Mouse (Mus musculus): Measurements from ENCODE around the gene Sdhaf3. TPM values are rescaled to one million over a fixed set of nuclear protein-coding genes. Genes with fewer than 3 reads are reported as not detected.
"Not testable (repeated sequence)": the region's sequence is repeated elsewhere in the genome, so short reads cannot be mapped to it uniquely, and the experiment has no call there.

Gene Sdhaf3
- polyA plus RNA-seq, 1 experiment from 2014 or later = 5.3 TPM

- H3K27ac ChIP-seq = peak overlapping the region; percentile 76
- H3K4me2 ChIP-seq = peak overlapping the region; percentile 66
- WGBS = 47% methylated on average over 6 of the region's 6 CpGs
These were observed 425 bp upstream of the Sdhaf3 start for GRCm38 (mm10) chr6:6955395-6955763.

DNA sequence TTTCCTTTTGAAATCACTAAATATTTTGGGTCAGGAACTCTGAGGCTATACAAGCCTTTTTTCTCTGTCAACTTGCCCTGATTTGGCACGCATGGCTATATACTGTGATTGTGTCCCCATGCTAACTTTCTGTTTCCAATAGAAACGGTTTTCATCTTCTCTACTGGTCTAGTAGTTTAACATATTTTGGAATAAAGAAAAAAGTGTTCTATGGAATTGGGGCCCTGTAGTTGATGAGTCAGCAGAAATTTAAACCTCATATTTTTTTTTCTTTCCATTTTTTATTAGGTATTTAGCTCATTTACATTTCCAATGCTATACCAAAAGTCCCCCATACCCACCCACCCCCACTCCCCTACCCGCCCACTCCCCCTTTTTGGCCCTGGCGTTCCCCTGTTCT, 3.4 kb downstream of the Sdhaf3 start:
- not testable (repeated sequence) for H3K27me3 ChIP-seq; H3K36me3 ChIP-seq; H3K27ac ChIP-seq; H3K4me3 ChIP-seq (replicated peaks); H3K4me1 ChIP-seq; H3K9ac ChIP-seq; H3K9me3 ChIP-seq (replicated peaks); H3K4me2 ChIP-seq; ATAC-seq (replicated peaks; ENCODE audit: low FRiP score)
- WGBS = 92% methylated on average over 3 of the region's 4 CpGs

More at GRCm38 (mm10) chr6:6955395-6955763, 425 bp upstream of the Sdhaf3 start:
- H3K9ac ChIP-seq = no peak overlapping the region
- peak overlapping the region; percentile 73 for H3K4me3 ChIP-seq (replicated peaks)
- no peaks in the 10 kb centered on the region for H3K9me3 ChIP-seq (replicated peaks)
- ATAC-seq (replicated peaks; ENCODE audit: low FRiP score) = peak; percentile 44
- no peaks in the 10 kb centered on the region for H3K36me3 ChIP-seq
- H3K4me1 ChIP-seq = peaks cover 7% of the 10 kb centered on the region
- no peaks in the 10 kb centered on the region for H3K27me3 ChIP-seq

- no peak for ATAC-seq (replicated peaks; ENCODE audit: low FRiP score)
- H3K9ac ChIP-seq = no peak overlapping the region
- no peaks in the 10 kb centered on the region for H3K36me3 ChIP-seq
- H3K4me1 ChIP-seq = no peaks in the 10 kb centered on the region
- H3K27me3 ChIP-seq = no peaks in the 10 kb centered on the region
- 58% methylated on average over 4 of the region's 4 CpGs for WGBS
- no peaks in the 10 kb centered on the region for H3K9me3 ChIP-seq (replicated peaks)
- H3K4me3 ChIP-seq (replicated peaks) = no peak overlapping the region
- H3K4me2 ChIP-seq = no peak overlapping the region
- H3K27ac ChIP-seq = no peak overlapping the region
These were observed 41.6 kb downstream of the Sdhaf3 start for GRCm38 (mm10) chr6:6997226-6997946.

DNA sequence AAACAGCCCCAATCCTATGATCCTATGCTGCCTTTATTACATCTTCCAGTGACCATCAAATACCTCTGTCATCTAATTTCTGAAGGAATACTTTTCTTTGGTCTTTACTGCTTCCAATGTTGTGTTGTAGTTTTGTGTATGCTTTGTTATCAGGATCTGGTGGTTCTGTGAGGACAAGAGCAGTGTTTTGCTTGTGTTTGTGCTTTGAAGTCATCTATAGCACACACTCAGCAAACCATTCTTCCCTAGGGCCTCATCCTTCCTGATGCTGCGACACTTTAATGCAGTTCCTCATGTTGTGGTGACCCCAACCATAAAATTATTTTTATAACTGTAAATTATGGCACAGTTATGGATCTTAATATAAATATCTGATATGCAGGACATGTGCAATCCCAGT, 42.2 kb downstream of the Sdhaf3 start:
- 62% methylated on average over 1 of the region's 1 CpGs for WGBS
- ATAC-seq (replicated peaks; ENCODE audit: low FRiP score) = no peak

DNA sequence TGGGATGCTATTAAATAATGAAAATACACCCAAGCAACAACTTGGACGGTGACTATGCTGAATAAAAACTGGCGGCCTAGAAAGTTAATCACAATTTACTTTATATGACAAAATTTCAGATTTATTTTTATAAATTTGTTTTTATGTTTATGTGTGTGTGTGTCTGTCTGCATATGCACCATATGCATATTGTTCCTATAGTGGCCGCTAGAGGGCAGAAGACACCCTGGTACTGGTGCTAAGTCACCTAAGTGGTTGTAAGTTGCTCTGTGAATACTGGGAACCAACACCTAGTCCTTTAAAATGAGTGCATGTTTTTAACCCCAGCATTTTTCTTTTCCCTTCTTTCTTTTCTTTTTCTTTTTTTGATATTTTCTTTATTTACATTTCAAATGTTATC, 43.2 kb downstream of the Sdhaf3 start:
- WGBS = 91% methylated on average over 3 of the region's 3 CpGs
- H3K9ac ChIP-seq = no peak overlapping the region
- no peak for ATAC-seq (replicated peaks; ENCODE audit: low FRiP score)
- H3K36me3 ChIP-seq = no peaks in the 10 kb centered on the region
- no peak overlapping the region for H3K4me2 ChIP-seq
- no peaks in the 10 kb centered on the region for H3K9me3 ChIP-seq (replicated peaks)
- H3K4me1 ChIP-seq = no peaks in the 10 kb centered on the region
- H3K4me3 ChIP-seq (replicated peaks) = no peak overlapping the region
- no peak overlapping the region for H3K27ac ChIP-seq
- no peaks in the 10 kb centered on the region for H3K27me3 ChIP-seq

More for the DNA sequence above, 42.2 kb downstream of the Sdhaf3 start:
- no peaks in the 10 kb centered on the region for H3K36me3 ChIP-seq
- no peaks in the 10 kb centered on the region for H3K9me3 ChIP-seq (replicated peaks)
- no peak overlapping the region for H3K4me3 ChIP-seq (replicated peaks)
- no peak overlapping the region for H3K9ac ChIP-seq
- no peak overlapping the region for H3K27ac ChIP-seq
- no peaks in the 10 kb centered on the region for H3K27me3 ChIP-seq
- H3K4me2 ChIP-seq = no peak overlapping the region
- no peaks in the 10 kb centered on the region for H3K4me1 ChIP-seq

GRCm38 (mm10) chr6:7003085-7003484, 47.3 kb downstream of the Sdhaf3 start:
- WGBS = 67% methylated on average over 4 of the region's 4 CpGs
- no peak overlapping the region for H3K4me3 ChIP-seq (replicated peaks)
- ATAC-seq (replicated peaks; ENCODE audit: low FRiP score) = no peak
- H3K9ac ChIP-seq = no peak overlapping the region
- H3K4me2 ChIP-seq = no peak overlapping the region
- no peak overlapping the region for H3K27ac ChIP-seq
- no peaks in the 10 kb centered on the region for H3K27me3 ChIP-seq
- H3K9me3 ChIP-seq (replicated peaks) = no peaks in the 10 kb centered on the region
- H3K4me1 ChIP-seq = no peaks in the 10 kb centered on the region
- no peaks in the 10 kb centered on the region for H3K36me3 ChIP-seq

DNA sequence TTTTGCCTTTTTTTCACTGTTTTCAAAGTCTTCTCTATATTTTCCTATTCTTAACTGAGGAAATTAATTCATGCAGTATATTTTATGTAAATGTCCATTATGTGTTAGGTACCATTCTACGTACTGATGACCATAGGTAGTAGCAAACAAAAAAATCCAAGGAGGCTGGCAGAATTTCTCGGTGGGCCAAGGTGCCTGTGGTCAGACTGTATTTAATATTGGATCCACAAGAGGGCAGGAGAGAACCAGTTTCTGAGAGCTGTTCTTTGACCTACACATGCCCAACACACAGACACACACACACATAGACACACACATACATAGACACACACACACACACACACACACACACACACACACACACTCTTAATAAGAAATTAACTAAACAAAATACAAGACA, 48.2 kb downstream of the Sdhaf3 start:
- no peak overlapping the region for H3K9ac ChIP-seq
- H3K36me3 ChIP-seq = no peaks in the 10 kb centered on the region
- WGBS = 63% methylated on average over 2 of the region's 2 CpGs
- no peaks in the 10 kb centered on the region for H3K27me3 ChIP-seq
- H3K9me3 ChIP-seq (replicated peaks) = no peaks in the 10 kb centered on the region
- H3K4me2 ChIP-seq = no peak overlapping the region
- no peak for ATAC-seq (replicated peaks; ENCODE audit: low FRiP score)
- no peak overlapping the region for H3K4me3 ChIP-seq (replicated peaks)
- H3K4me1 ChIP-seq = no peaks in the 10 kb centered on the region
- no peak overlapping the region for H3K27ac ChIP-seq

DNA sequence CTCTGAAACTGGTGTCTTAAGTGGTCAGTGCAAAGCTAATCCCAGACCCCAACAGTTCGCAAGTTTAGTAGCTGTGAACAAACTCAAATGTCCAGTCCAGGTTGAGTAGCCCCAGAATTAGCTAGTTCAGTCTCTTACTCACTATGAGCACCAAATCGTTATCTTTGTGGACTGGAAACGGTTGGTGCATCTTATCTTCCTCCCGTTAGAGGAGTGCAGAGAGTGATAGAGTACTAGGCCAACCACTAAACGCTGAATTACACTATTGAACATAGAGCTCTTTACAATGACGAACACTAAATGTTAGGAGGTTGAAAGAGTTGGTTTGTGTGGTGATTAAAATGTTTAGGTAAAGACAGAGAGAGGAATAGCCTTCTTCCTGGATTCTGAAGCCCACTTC, 82.3 kb downstream of the Sdhaf3 start:
- H3K27ac ChIP-seq = no peak overlapping the region
- no peak for ATAC-seq (replicated peaks; ENCODE audit: low FRiP score)
- no peaks in the 10 kb centered on the region for H3K4me1 ChIP-seq
- H3K27me3 ChIP-seq = no peaks in the 10 kb centered on the region
- H3K9me3 ChIP-seq (replicated peaks) = no peaks in the 10 kb centered on the region
- H3K36me3 ChIP-seq = no peaks in the 10 kb centered on the region; the same call in 1 of the 2 replicates
- H3K4me2 ChIP-seq = no peak overlapping the region
- no peak overlapping the region for H3K4me3 ChIP-seq (replicated peaks)
- WGBS = 90% methylated on average over 6 of the region's 6 CpGs
- no peak overlapping the region for H3K9ac ChIP-seq

DNA sequence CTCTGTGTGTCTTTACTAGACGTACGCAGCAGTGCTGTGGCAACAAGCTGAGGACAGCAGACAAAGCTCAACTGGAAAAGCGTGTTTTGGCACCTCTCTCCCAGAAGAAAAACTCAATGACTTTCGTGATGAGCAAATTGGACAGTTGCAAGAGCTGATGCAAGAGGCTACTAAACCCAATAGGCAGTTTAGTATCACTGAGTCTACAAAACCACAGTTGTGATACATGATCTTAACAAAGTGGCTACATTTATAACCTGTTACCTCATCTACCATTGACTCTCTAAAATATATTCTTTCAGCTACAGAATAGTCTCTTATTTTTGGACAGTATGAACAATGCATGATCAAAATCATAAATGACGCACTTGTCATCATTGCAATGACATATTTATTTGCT, 83.0 kb downstream of the Sdhaf3 start:
- no peaks in the 10 kb centered on the region for H3K27me3 ChIP-seq
- H3K4me3 ChIP-seq (replicated peaks) = no peak overlapping the region
- no peaks in the 10 kb centered on the region for H3K4me1 ChIP-seq
- H3K9ac ChIP-seq = no peak overlapping the region
- no peaks in the 10 kb centered on the region for H3K9me3 ChIP-seq (replicated peaks)
- no peak overlapping the region for H3K4me2 ChIP-seq
- 92% methylated on average over 5 of the region's 5 CpGs for WGBS
- no peaks in the 10 kb centered on the region; the same call in 1 of the 2 replicates for H3K36me3 ChIP-seq
- no peak overlapping the region for H3K27ac ChIP-seq
- ATAC-seq (replicated peaks; ENCODE audit: low FRiP score) = no peak

DNA sequence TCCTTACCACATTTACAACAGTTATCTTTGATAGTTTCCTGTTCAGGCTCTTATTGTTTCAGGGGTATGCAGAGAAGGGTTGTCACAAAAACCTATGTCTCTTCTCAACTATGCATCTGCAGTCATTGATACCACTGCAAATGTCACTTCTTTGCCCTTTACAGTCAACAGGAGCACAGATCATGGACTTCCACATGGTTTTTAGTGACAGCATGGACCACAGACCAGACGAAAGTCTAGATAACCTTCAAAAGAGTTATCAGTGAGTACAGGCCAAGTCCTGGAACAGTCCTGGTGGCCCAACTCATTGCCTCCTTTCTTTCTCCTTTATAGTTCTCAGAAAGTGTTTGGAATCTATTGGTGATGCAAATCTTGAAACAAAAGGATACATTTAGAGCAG, 86.1 kb downstream of the Sdhaf3 start:
- H3K4me1 ChIP-seq = no peaks in the 10 kb centered on the region
- no peaks in the 10 kb centered on the region for H3K27me3 ChIP-seq
- no peak for ATAC-seq (replicated peaks; ENCODE audit: low FRiP score)

DNA sequence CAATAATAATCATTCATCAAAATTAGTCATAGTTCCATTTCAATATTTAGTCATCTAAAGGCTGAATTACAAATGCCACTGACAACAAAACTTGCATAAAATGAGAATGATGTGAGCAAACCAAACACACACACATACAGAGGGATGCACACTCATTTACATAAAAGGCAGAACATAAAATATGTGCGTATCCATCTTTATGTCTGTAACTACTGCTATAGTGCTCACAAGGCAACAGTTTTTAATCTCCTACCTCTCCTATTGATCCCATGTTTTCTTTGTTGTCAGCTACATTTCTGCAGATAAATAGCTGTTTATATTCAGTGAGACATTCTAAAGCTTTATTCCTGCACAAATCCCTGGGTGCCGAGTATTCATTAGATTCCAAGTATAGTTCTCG, 107.0 kb downstream of the Sdhaf3 start:
- WGBS = 96% methylated on average over 3 of the region's 3 CpGs
- no peaks in the 10 kb centered on the region for H3K4me1 ChIP-seq
- no peak overlapping the region for H3K27ac ChIP-seq
- no peak overlapping the region for H3K9ac ChIP-seq
- H3K4me2 ChIP-seq = no peak overlapping the region
- no peak for ATAC-seq (replicated peaks; ENCODE audit: low FRiP score)
- H3K9me3 ChIP-seq (replicated peaks) = no peaks in the 10 kb centered on the region
- no peaks in the 10 kb centered on the region for H3K36me3 ChIP-seq
- no peaks in the 10 kb centered on the region for H3K27me3 ChIP-seq
- H3K4me3 ChIP-seq (replicated peaks) = no peak overlapping the region

More for the DNA sequence above, 86.1 kb downstream of the Sdhaf3 start:
- Histone ChIP-seq H3K4me3 (replicated peaks) (no peak overlapping the region), H3K36me3 (no peaks in the 10 kb centered on the region; the same call in 1 of the 2 replicates), H3K27ac (no peak overlapping the region), H3K9ac (no peak overlapping the region), H3K4me2 (no peak overlapping the region), H3K9me3 (replicated peaks) (no peaks in the 10 kb centered on the region)
- 76% methylated on average over 1 of the region's 1 CpGs for WGBS

- no peak for ATAC-seq (replicated peaks; ENCODE audit: low FRiP score)
- Histone ChIP-seq H3K4me2 (no peak overlapping the region), H3K27me3 (no peaks in the 10 kb centered on the region), H3K9ac (no peak overlapping the region), H3K27ac (no peak overlapping the region), H3K4me1 (no peaks in the 10 kb centered on the region), H3K9me3 (replicated peaks) (no peaks in the 10 kb centered on the region), H3K36me3 (no peaks in the 10 kb centered on the region), H3K4me3 (replicated peaks) (no peak overlapping the region)
- 66% methylated on average over 3 of the region's 3 CpGs for WGBS
These were observed 113.0 kb downstream of the Sdhaf3 start for GRCm38 (mm10) chr6:7068782-7069181.

- H3K4me3 ChIP-seq (replicated peaks) = no peak overlapping the region
- no peak overlapping the region for H3K27ac ChIP-seq
- H3K4me2 ChIP-seq = no peak overlapping the region
- H3K9ac ChIP-seq = no peak overlapping the region
- no peaks in the 10 kb centered on the region for H3K9me3 ChIP-seq (replicated peaks)
- no peaks in the 10 kb centered on the region for H3K27me3 ChIP-seq
- 47% methylated on average over 2 of the region's 2 CpGs for WGBS
- ATAC-seq (replicated peaks; ENCODE audit: low FRiP score) = no peak
- H3K36me3 ChIP-seq = no peaks in the 10 kb centered on the region
- H3K4me1 ChIP-seq = no peaks in the 10 kb centered on the region
These were observed 113.7 kb downstream of the Sdhaf3 start for GRCm38 (mm10) chr6:7069463-7069862.

Data from kidney, embryonic 15.5 days (tissue).